Mouse (Mus musculus): ENCODE results near the gene 2810408A11Rik. TPM values are rescaled to one million over a fixed set of nuclear protein-coding genes. Genes with fewer than 3 reads are reported as not detected.
"Not testable (repeated sequence)": the region's sequence is repeated elsewhere in the genome, so short reads cannot be mapped to it uniquely, and the experiment has no call there.

The 2810408A11Rik gene
- total RNA-seq, 4 experiments from 2014 or later = 0.39 to 1.1 (median 0.56) TPM

DNA sequence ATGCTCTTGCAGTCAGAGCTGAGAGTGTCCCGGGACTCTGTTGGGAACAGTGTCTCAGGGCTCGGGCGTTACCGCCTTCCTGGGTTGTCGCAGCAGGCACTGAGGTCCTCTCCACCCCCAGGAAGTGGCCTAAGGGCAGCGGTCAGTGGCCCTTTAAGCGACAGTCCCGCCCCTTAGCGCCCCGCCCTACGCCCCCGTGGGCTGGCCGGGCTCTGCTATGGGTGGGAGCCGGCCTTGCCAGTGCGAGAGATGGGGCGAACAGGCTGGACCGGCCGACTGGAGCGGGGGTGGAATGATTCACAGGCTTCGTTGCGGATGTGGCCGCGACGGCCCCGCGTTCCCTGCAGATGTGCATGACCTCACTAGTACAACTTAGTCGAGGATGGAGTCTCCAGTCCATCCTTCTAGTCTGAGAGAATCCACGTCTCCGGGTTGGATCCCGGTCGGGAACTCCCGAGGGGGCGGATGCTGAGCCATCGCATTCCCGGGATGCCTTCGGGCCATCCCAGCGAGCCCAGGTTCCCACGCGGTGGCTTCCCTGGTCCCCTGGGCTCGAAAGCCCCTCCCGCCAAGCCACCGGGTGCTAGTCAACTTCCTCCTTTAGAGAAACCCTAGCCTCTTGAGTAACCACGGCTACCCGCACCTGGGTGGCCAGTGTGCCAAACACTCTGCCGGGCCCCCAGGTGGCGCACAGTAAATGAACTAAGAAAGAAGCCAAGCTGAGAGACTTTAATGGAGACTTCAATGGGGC, 19.8 kb downstream of the 2810408A11Rik start, which contains the start of gene Kctd11:
TSS of gene Kctd11 (minus strand) at position 554 of the 751 bp plus-strand sequence.
- peak; percentile 49 to 65 for DNase-seq (ENCODE audit: low spot score in 2 of 2)

DNA sequence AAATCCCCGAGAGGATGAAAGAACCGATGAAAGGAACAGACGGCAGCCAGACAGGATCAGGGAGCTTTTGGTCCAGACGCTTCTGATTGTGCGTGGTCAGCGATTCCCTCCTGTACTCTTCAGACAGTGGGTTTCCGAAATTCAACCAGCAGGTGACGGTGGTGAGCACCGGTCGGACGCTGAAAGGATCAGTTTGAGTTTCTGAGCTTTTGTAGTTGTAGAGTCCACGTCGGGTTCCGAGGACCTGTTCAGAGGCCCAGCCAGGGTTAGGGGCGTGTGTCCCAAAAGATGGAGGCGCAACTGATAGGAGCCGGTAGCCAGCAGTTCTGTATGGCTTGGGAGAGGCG, 20.3 kb downstream of the 2810408A11Rik start:
- no peak for DNase-seq (ENCODE audit: low spot score in 2 of 2)

DNA sequence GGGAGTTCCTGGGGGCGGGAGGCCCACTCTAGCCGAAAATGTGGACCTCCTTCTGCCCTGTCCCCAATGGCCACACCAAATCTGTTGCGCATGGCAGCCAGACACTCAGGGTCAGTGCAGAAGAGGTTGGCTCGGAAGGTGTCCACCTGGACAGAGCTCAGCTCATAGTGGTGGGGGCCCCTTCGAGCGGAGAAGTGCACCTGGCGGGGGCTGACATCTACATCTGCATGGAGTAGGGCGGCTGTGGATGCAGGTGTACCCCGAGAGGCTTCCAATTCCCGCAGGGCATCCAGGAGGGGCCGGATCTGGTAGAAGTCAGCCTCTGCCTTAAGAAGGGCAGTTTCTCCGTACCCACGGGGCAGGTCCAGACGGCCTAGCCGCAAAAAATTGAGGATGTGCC, 21.1 kb downstream of the 2810408A11Rik start:
- no peak for DNase-seq (ENCODE audit: low spot score in 2 of 2)

DNA sequence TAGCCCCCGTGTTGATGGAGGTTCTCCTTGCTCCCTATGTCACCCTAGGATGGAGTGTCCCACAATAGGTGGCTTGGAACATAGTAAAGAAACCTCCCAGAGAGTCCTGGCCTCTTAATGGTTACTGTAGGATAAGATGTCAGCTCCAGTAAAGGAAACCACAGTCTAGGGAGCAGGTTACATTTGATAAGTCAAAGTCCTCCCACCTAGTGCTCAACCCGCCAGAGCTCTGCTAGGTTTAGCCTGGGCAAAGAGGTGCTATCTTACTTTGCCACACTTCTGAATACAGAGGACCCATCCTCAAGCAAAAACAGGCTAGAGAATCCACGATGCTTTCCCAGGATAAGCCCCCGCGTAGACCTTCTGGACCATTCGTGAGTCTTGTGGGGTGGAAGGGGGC, 21.8 kb downstream of the 2810408A11Rik start:
- DNase-seq (ENCODE audit: low spot score in 2 of 2) = no peak

DNA sequence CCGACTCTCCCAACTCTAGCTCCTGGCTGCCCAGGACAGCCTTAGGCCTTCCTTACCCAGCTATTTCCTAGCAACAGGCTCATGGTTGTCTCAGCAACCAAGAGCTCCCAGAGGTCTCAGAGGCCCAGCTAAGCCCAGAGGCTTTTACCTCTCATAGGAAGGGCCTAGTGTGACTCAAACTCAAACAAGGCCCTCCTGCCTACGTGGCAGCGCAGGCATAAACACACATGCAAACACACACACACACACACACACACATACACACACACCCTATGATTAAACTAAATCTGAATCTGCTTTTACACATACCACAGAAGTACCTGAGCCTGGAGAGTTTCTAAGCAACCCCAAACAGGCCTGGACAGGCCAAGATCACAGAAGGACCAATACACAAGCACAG, 22.4 kb downstream of the 2810408A11Rik start:
- no peak for DNase-seq (ENCODE audit: low spot score in 2 of 2)

DNA sequence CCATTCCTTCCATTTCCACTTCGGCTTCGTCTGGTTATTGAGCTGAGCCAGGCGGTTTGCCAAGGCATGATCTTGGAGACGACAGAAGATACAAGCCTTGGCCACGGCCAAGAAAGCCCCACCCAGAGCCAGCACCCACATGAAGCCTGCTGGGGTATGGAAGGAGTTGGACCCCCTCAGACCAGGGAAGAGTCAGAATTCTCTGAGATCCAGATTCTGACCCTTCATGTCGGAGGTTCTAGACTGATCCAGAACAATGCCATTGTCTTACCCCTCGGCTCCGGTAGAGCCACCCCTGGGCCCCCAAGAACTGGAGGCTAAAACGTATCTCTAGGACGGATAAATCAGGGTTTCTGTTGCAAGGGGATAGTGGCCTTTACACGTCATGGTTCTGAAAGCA, 22.9 kb downstream of the 2810408A11Rik start, which contains the start of gene Tmem95:
TSS of gene Tmem95 (minus strand) at position 141 of the 400 bp plus-strand sequence.
- no peak for DNase-seq (ENCODE audit: low spot score in 2 of 2)

DNA sequence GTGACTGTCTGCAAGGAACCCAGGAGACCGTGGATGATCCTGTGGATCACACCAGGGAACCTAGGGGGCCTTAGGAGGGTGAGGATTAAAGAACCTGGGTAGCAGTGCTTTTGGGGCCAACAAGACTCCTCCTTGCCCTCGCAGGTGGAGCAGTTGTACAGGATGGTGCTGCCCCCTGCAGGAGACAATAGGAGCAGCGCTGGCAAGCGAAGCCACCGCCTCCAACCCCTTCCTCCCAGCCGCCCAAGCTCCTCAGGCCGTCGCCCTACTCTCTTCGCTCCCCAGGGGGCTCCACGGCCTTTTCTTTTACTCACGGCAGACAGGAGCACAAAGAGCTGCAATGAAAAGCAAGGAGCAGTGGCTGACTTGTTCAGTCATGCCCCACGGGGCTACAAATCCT, 23.9 kb downstream of the 2810408A11Rik start:
- DNase-seq (ENCODE audit: low spot score in 2 of 2) = peak; percentile 43 to 53

DNA sequence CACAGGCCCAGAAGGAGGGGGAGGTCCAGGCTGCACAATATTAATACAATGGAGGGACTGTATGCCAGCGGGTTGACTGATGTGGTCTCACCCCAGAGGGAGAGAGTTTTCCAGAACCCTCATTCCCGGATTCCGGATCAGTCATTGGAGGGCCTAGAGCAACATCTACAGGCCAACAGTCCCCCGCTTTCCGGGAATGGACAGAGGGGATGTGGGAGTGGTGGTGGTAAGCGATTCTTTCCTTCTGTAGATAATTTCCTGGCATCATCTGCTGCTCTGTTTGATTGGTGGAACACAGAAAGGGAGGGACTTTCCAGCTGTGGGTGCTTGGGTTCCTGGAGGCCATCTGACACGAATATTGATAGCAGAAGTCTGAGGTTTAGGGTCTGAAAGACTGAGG, 24.6 kb downstream of the 2810408A11Rik start:
- DNase-seq (ENCODE audit: low spot score in 2 of 2) = no peak

DNA sequence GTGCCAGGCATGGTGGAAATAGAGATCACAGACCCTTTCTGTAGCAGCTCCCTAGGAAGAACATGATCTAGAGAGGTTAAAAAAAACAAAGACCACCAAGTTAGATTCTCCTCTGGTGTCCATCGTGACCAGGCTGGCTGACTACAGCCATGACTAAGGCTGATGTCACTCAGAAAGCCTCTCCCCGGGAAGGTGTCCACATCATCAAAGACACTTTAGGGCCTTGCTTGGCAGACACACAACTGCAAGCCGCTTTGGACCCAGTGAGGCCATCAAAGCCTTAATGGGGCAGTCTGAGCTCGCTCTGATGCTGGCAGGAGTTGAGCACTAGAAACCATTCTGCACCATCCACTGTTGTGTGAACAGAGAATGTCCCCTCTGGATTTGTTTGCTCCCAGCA, 28.3 kb downstream of the 2810408A11Rik start:
- no peak for DNase-seq (ENCODE audit: low spot score in 2 of 2)

DNA sequence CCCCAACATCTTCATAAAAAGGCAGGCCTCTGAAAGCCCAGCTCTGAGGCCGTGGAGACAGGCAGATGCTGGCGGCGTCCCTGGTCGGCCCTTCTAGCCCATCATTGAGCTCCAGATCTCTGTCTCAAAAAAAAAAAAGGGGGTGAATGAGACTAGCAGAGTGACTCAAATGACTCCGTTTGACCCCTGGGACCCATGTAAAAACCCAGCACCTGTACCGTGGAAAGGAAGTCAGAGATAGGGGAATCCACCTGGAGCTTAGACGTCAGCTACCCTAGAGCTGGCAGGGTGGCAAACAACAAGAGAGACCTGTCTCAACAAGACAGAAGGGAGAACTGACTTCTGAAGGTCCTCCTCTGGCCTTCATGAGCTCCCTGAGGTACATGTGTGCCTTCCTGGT, 29.0 kb downstream of the 2810408A11Rik start:
- no peak for DNase-seq (ENCODE audit: low spot score in 2 of 2)

DNA sequence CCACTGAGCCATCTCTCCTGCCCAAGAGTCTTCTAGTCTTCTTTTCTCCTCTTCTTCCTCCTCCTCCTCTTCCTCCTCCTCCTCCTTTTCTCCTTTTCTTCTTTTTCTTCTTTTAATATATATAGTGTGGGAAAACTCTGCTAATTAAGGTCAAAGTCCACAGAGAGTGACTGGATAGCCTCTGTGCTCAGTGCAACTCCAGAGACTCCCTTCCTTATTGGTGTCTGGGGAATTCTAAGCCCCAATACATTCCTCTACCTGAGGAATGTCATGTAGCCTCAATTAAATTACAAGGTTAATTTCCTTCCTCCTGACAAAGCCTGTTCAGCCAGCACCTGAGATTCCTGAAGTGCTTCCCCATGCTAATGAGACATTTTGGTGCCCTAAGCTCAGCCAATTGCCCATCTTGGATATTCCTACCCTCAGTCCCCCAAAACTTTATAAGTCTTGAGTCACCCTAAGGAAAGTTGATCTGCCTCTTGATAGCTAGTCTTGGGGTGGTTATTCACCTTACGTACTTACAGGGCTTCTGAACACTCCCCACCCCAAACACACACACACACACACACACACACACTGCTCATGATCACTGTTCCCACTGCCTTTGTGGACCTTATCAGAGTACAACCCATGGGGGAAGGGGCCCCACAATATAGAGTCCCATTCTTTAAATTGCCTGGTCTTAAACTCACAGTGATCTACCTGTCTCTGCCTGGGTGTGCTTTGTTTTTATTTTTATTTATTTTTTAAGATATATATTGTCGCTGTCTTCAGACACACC, 30.3 kb downstream of the 2810408A11Rik start:
- no peak for DNase-seq (ENCODE audit: low spot score in 2 of 2)

DNA sequence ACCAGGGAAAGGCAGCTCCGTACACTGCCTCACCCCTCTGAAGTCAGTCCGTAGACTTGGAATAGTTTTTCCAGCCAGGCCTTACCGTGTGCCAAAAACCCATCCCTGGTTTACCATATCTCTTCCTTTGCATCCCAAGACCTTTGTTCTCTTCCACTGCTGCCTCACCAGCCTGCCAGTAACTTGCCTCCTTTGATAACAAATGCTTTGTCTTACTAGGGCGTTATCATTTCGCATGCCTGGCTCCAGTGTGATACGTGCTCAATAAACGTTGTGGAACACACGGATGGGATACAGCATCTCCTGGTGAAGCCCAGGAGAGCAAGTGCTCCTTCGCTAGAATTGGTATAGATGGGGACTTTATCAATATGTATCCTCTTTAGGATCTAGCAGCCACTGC, 33.5 kb downstream of the 2810408A11Rik start:
- no peak for DNase-seq (ENCODE audit: low spot score in 2 of 2)

DNA sequence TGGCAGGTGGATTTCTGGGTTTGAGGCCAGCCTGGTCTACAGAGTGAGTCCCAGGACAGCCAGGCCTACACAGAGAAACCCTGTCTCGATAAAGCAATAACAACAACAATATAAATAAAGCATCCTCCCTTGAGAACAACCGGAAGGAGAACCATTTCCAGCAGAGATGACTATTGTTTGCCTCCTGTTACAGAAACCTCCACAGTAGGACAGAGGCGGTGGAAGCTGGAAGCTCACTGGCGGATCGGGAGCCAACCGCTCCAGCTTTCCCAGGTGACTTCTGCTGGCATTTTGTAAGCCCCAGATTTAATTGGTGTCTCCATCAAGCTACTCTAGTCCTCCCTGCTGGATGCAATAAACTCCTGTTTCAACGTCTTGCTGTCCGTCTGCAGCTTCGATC, 35.2 kb downstream of the 2810408A11Rik start:
- DNase-seq (ENCODE audit: low spot score in 2 of 2) = no peak

DNA sequence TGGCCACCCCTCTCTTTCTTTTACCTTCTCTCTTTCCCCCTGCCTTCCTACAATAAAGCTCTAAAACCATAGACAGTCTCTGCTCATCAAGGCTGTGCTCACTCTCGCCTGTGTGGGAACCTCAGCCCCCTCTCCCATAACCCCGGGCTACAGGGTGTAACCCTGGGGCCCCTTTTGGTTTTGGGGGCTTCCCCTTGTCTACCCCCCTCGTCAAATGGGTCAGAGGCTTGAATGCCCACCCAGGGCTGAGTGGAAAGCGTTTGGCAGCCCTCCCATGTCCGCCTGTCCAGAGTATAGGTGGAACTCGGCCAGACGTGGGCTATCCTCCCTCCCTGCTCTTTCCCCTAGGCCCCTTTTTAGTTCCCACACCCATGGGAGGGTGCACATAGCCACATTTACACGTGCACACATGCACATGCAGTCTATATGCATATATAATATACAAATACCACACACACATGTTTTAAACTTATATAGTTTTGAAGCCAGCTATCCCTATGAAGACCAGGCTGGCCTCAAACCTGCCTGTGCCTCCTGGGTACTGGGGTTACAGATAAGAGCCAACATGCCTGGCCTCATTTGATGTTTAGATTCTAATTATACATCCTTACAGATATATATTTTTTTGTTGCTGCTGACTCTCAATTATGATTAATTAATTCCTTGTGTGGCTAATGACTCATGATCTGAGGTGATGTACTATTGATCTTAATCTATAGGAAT, 36.5 kb downstream of the 2810408A11Rik start:
- DNase-seq (ENCODE audit: low spot score in 2 of 2) = no peak

DNA sequence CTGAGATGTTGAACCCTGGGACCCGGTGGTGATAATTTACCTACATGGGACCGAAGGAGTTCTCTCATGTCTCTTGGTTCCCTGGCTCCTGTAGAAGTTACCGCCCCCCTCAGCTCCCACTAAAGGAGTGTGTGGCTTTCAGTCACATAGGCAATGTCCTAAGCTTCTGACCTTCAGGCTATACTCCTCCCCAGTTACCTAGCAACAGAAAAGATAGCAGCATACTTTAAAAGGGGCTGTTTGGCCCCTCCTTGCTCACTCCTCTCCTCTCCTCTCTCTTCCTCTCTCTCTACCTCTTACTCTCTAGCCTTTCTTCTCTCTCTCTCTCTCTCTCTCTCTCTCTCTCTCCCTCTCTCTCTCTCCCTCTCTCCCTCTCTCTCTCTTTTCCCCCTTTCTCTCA, 37.1 kb downstream of the 2810408A11Rik start:
- not testable (repeated sequence) for DNase-seq (ENCODE audit: low spot score in 2 of 2)

DNA sequence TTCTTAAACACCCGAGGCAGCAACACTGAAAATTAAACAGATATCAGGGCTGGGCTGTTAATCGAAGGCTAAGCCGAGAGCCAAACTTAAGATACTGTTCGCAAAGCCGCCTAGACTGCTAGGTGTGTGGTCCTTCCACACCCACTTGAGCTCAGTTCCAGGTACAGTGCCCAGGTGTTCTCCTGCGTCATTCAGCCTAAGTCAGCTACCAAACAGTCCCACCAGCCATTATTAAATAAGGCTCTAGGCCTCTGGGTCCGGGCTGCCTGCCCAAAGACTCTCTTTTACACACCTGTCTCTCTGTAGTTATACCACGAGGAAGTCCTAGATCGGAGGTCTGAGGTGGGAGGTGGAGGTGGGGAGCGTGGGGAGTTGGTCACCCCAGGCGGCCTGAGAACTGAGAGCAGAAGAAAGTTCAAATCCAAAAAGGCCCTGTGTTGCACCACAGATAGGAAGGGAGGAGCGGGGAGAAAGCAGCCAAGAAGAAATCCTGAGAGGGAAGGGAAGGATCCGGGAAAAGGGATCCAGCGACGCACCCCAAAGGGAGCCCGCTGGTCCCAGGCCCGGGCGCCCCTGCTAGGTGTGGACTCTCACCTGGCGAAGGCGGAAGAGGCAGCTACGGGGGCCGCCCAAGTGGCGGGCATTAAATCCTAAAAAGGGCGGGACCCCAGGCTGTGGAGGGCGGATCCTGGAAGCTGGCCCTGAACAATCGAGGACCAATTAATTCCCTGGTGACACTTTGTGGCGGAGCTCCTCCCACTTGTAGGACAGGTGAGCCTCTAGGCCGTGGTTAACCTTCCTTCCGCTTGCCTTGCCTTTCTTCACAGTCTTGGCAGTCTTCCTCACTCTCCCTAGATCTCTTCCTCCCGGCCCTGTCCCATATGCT, 42.4 kb downstream of the 2810408A11Rik start, which contains the start of gene Tnk1:
TSS of gene Tnk1 (minus strand) at position 618 of the 886 bp plus-strand sequence.
- DNase-seq (ENCODE audit: low spot score in 2 of 2) = no peak

DNA sequence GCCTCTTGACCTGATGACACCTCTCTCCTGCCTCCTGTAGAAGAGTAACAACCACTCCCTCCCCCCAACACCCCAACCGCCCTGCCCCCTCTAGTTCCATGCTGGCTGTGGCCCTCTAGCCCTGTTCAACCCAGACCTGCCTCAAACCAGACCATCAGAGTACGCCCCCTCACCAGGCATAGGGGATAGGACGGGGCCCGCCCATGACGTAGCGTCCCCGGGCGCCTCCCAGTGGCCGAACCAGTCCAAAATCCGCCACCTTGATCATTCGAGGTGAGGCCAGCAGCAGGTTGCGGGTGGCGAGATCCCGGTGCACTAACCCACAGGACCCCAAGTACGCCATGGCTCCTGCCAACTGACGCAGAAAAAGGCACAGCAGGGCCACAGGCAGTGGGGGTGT, 45.4 kb downstream of the 2810408A11Rik start:
- no peak for DNase-seq (ENCODE audit: low spot score in 2 of 2)

DNA sequence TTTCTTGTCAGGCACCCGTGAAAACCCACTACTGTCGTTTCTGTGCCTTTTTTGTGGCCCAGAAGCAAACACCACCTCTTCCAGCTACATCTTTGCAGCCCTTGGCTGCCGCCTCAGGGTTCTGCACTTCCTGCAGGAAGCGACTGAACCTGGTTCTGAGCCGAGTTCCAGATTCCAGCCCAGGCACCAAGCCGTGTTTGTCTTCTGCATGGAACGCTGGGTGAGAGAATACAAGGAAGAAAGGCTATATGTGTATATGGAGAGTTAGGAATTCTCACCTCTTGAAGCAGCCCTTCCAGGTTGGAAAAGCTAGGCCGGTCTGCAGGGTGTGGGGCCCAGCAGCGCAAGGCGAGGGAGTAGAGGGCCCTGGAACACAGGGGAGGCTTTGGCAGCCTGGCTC, 46.1 kb downstream of the 2810408A11Rik start:
- DNase-seq (ENCODE audit: low spot score in 2 of 2) = no peak

DNA sequence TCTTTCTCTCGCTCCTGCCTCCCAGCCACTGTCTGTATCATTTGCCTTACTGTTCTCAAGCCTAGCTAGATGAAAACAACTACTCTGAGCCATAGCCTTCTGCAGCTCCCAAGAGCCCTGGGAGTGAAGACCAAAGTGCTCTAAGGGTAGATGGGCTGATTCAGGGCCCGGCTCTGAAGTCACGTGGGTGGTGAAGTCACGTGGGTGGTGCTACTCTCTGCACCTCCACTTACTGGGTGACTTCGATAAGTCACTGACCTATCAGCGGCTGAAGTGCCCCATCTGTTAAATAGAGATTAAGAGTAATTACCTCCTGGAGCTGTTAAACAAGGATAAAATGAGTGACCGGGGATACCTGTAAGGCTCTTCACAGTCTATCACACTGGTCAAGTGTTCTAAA, 46.8 kb downstream of the 2810408A11Rik start:
- no peak for DNase-seq (ENCODE audit: low spot score in 2 of 2)

DNA sequence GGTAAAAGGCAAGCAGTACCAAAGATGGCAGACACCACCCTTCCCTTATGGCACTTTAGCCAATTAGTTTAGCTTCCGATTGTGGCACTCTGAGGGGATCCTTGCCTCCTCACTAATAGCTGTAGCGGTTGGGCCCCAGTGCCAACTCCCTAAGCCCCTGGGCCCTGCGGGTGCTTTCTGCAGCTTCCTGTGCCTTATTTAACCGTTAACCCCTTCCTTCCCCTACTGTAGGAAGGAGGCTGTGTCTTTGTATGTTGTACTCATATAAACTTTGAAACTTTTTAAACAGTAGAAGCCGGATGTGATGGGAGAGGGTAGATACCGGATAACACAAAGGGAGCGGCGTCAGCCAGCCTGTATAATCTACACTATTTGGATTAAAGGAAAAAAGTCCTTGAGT, 50.0 kb downstream of the 2810408A11Rik start:
- no peak for DNase-seq (ENCODE audit: low spot score in 2 of 2)

DNA sequence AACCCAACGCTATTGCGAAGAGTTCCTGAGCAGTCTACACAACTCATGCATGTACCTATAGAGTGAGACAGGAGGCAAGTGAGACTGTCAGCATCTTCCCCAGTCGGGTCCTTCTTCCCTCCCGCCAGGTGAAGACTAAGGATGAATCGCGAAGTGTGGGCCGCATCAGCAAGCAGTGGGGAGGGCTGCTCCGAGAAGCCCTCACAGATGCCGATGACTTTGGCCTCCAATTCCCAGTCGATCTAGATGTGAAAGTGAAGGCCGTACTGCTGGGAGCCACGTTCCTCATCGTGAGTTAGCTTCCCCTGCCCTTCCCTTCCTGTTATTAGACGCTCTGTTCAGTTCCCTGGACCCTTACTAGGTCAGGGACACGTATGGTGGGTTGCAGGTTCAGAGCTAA, 50.9 kb downstream of the 2810408A11Rik start:
- DNase-seq (ENCODE audit: low spot score in 2 of 2) = no peak
